Mouse (Mus musculus) MN1 (cell line): ENCODE measurements around the gene Slitrk1.

Experiments used
- DNase-seq: peaks from one replicate; pipeline ENCODE4 v3.0.0-alpha.2; 2016; ENCODE audit warnings: low spot score

Gene Slitrk1

DNA sequence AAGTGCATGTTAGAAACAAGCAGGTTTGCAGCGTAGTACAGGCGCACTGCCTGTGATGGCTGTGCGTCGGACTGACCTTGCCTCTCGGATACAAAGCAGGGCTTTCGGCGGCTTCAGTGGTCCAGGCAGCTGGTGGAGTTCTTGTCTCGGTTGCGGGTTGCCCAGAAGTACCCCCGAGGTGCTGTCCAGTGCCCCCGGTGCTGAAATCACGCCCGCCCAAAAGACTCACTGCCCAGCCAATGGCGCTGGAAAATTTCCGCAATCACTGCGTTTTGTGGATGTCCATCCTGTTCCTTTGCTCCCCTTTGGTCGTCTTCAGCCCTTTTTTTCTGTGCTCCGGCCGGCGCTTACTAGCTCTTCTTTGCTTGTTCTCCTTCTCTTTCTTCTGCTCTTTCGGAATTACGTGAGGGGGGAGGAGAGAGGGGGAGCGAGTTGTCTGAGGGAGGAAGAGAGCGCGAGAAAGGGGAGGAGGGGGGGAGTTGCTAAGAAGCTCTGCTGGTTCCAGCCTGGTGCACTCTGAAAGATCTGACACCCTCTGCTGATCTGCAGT, at the start of gene Slitrk1:
TSS of gene Slitrk1 (minus strand) at position 445 of the 550 bp plus-strand sequence.
- DNase-seq: no peak

DNA sequence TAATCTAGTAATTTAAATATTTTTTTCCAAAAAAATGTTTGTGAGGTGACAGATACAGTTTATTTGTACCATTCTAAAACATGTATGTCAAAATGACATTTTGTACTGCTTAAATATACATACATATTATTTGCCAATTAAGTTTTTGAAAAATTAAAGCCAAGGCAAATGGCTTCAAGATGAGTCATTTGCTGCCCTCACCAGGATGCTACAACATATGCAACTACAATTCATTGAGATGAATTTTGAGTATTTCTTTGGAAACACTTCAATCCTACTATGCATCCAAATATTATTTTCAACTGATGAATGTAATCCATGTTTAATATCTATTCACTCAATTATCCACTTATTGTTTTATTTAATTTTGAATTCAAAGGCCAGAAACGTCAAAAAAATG, 21.8 kb upstream of the Slitrk1 start:
- no peak for DNase-seq

DNA sequence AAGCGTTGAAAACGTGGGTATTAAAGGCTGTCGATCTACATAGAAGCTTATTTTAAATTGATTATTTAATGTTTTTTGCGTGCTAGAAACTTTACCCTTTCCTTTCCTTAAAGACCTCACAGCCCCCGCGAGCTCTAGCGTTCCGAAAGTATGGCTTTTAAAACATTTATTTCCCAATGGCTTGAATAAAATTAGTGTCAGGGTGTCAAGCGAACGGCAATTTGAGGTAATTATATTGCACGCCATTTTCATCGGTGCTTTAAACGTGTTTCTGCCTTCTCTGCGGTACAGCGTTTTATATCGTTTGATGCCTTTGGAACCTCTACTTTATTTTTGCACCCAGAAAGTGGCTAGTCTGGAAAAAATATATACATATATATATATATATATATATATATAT, 378 bp upstream of the Slitrk1 start:
- DNase-seq: no peak

DNA sequence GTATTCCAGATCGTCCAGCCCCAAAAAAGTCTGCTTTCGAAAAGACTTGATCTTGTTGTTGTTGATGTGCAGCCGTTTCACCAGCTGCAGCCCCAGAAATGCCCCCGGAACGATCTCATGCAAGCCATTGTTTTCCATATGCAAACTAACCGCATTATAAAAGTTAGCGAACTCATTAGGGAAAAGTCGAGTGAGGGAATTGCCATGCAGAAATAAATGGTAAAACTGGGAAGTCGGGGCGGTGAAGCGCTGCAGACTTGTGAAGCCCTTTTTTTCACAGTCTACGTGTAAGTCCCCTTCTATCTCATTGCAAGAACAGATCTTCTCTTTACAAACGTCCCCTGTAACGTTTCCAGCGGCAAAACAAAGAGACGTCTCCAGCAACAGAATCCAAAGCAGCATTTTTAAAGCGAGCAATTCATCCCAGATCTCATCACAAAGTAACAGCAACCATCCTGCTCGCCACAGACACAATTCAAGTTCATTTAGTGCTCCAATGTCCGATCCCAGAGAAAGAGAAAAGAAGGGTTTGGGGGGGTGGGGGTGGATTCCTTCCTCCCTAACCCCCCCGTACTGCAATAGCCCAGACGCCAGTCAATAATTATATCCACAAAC, 975 bp downstream of the Slitrk1 start:
- no peak for DNase-seq

DNA sequence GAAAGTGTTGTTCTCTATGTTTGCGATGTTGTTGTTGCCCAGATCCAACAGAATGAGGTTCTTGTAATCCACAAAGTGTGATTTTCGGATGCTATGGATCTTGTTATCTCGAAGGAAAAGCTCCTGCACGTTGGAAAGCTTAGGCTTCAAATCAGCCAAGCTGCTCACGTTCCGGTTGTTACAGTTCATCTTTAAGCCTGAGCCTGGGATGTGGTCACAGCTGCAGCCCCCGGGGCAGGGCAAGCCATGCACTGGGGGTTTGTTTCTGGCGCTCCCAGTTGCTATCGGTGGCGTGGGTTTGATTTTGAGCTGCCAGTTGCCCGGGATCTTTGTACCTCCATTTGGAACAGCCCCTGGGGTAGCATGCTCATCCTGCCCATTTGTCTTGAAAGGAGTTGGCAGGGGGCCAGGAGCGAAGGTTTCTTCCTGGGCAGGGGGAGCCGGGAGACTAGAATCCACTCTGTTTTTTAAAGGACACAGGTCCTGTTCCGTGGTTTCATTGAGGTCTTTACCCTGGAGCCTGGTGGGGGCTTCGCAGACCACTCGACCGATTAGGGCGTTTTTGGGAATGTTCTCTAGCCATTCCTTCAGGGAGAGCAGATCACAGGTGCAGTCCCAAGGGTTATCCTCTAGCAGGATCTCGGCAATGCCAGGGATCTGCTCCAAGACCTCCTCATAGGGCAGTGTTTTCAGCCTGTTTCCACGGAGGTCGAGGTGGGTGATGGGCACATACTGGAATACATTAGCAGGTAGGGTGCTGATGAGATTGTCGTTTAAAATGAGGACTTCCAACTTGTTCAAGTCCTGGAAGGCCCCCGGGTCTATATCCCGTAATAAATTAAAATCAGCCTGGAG, 1.7 kb downstream of the Slitrk1 start:
- DNase-seq: no peak

DNA sequence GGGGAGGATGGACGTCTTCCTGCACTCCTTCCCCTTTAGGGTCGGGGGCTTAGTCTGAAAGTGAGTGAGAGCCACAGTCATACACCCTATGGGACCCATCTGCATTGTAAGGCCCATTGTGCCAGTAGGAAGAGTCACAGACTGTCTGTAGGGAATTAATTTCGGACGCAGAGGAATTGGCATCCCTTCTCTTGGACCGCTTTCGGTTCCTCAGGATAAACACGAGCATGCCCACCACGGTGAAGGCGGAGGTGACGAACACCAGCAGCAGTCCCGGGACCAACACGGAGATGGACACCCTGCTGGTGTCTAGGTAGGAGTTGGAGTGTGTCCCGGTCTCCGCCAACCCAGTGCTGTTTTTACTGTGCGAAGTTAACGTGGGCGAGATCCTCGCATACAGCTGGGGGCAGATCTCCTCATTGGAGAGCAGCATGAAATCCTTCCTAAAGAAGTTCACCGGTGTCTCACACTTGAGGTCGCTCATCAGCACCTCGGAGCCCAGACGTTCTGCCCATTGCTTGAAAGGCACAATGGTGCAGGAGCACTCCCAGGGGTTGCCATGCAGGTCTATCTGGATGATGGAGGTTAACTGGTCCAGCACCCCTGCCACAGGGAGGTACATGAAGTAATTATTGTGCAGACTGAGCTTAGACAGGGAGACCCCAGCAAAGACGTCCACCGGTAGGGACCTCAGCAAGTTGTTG, 2.7 kb downstream of the Slitrk1 start:
- no peak for DNase-seq

DNA sequence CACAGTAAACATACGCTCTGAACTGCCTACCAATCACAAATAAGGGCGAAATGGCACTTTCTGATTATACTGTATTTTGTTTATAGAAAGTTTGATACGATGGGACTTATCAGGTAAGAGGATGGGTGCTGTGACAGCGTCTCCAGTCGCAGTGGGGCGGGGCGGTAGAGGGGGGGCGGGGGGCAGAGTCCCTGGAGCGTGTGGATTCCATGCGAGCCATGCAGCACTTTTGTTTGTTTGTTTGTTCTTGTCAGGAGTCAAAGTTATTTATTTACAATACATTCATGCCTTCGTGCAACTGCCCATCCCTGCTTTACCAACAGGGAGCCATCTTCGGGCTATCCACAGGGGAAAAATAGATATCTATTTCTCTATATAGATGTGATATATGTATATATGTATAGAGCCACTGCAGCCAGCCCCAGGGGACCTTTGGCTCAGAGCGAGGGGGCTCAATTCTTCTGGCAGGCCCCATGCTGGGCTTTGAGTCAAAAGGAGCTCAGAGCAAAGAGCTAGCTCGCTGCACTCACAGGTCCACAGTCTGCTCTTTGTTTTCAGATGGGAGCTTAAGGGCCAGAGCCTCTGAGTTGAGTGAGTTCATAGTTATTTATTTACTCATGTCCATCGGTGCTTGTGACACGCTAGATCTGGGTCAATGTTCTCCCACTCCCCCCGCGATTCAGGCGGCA, 3.4 kb downstream of the Slitrk1 start:
- no peak for DNase-seq

DNA sequence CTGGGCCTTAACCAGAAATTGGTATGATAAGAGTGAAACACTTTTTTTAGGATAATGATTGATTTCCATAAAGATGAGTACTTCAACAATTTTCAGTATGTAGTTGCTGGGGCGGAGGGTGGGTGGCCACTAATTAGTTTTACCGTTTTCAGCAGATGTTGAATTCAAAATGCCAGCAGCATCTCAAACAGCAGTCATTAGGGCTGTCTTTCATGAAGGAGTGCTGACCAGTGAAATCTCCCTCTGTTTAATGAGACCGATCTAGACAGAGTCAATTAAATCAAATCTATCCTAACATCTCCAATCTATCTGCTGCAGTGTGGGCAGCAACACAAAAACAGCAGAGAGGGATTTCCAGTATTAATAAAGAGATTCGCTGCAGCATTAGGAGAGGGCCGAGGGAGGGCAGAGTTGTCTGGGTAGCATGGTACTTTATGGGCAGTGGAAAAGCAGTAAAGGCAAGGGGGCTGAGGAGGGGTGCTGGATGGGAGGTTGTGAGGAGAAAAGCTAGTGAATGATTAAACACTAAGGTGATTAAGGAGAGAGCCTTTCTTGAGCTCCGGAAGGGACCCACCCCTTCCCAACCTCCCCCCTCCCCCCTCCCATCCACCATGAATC, 4.5 kb downstream of the Slitrk1 start:
- no peak for DNase-seq

DNA sequence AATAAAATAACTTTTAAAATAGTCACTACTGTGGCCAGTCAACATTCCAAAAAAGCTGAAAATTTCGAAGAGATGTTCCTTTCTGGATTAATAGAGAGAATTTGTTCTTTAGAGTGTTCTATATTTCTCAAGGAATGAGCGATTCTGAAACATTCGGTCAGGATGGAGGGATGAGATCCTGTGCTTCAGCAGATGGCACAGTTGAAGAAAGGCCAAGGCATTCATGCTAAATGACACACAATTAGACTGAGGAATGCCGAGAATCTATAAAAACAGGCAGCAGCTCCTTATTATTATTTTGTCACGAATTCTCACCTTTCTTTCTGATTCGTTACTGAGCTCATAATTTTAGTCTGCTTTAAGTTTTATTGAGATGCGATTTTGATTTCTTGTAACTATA, 15.4 kb downstream of the Slitrk1 start:
- no peak for DNase-seq

DNA sequence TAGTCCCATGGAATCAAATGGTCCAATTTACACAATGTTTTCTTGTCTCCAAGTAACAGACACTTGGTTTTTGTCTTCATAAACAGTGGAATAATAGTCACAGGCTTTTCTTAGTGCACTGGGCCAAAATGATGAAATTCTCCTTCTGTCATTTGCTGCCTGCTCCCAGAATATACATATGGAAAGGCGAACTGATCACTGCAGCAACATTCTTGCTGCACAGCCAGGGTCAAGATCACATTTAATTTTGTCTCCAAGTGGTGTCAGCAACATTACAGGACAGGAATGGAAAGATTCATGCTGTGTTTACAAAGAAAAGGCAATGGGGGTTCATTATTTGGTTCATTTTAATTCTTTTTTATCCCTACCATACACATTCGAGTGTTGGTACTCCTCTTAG, 18.5 kb downstream of the Slitrk1 start:
- no peak for DNase-seq

DNA sequence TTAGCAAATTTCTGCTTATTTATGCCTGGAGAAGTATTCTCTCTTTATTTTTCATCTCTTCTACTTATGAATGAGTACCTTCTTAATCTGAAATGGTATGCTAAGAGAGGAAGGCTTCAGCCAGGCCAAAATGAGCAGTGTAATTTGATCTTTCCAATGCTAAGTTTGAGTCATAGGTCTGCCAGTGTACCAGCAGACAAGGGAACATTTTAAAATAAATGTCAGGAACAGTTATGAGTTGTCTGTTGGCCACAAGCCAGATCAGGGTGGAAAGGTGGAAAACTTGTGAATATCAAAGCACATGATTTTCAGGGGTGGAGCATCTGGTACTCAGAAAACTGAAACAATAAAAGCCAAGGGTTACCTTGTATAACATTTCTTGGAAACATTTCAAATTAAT, 46.1 kb downstream of the Slitrk1 start:
- no peak for DNase-seq

DNA sequence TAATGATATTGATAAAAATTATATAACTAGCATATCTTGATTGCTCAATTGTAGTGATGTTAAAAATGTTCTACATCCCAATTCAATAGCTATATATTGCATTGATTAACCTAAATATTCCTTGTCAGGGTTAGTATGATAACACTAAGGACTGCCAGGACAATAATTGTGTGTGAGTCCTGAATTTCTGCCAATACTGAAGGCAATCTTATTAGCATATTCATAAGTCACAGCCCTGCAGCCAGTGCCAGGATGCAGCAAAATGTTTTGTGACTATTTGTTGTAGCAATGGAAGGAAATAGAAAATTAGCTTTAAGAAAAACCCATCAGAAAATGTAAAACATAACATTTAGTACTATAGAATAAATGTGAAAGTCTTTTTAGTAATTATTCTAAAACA, 49.3 kb downstream of the Slitrk1 start:
- DNase-seq: no peak

DNA sequence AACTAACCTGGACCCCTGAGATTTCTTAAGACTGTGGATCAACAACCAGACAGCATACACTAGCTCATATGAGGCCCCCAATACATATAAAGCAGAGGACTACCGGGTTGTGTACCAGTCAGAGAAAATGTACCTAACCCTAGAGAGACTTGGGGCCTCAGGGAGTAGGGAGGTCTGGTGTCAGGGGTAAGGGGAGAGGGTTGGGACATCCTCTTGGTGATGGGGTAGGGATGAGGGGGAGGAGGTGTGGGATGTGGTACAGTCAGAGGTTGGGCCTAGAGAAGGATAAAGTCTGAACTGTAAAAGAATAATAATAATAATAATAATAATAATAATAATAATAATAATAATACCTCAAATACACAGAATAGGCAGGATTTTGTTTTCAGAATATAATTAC, 54.6 kb downstream of the Slitrk1 start:
- DNase-seq: no peak
